Mouse (Mus musculus): ENCODE data around the gene Cd44.

Cd44 gene

GRCm38 (mm10) chr2:102848811-102849433, 52.5 kb downstream of the Cd44 start:
- Histone ChIP-seq H3K27me3 (ENCODE audit: insufficient read depth, low read length) (no peaks in the 10 kb centered on the region), H3K9me3 (ENCODE audit: low read length) (no peaks in the 10 kb centered on the region; the same call in 1 of the 2 replicates), H3K4me1 (replicated peaks; ENCODE audit: low read depth, low read length) (0 out of 2 replicates have a peak, but pooled peaks cover 2% of the 10 kb centered on the region), H3K36me3 (ENCODE audit: insufficient read depth, low read length) (no peaks in the 10 kb centered on the region), H3K4me3 (replicated peaks; ENCODE audit: low read length) (no peak overlapping the region)
- TF ChIP-seq POU5F1 (IDR thresholded peaks at IDR 0.05; ENCODE audit: borderline replicate concordance, low read length) (no peak), CTCF (conservative IDR thresholded peaks at IDR 0.05; ENCODE audit: low read length) (no peak), NANOG (IDR thresholded peaks at IDR 0.05; ENCODE audit: borderline replicate concordance, low read length) (no peak)

- TF ChIP-seq NANOG (IDR thresholded peaks at IDR 0.05; ENCODE audit: borderline replicate concordance, low read length) (no peak), POU5F1 (IDR thresholded peaks at IDR 0.05; ENCODE audit: borderline replicate concordance, low read length) (no peak)
- peaks cover 15% of the 10 kb centered on the region for H3K9me3 ChIP-seq (ENCODE audit: low read length)
- no peaks in the 10 kb centered on the region for H3K4me1 ChIP-seq (replicated peaks; ENCODE audit: low read depth, low read length)
- H3K4me3 ChIP-seq (replicated peaks; ENCODE audit: low read length), result no peak overlapping the region
- H3K27me3 ChIP-seq (ENCODE audit: insufficient read depth, low read length), result no peaks in the 10 kb centered on the region
- H3K36me3 ChIP-seq (ENCODE audit: insufficient read depth, low read length), result no peaks in the 10 kb centered on the region
Measured at GRCm38 (mm10) chr2:102841231-102841630, 60.2 kb downstream of the Cd44 start.

GRCm38 (mm10) chr2:102838179-102838578, 63.3 kb downstream of the Cd44 start:
- H3K36me3 ChIP-seq (ENCODE audit: insufficient read depth, low read length), result no peaks in the 10 kb centered on the region
- no peak overlapping the region for H3K4me3 ChIP-seq (replicated peaks; ENCODE audit: low read length)
- H3K9me3 ChIP-seq (ENCODE audit: low read length), result peaks cover 15% of the 10 kb centered on the region
- no peaks in the 10 kb centered on the region for H3K4me1 ChIP-seq (replicated peaks; ENCODE audit: low read depth, low read length)
- no peaks in the 10 kb centered on the region for H3K27me3 ChIP-seq (ENCODE audit: insufficient read depth, low read length)
- TF ChIP-seq POU5F1 (IDR thresholded peaks at IDR 0.05; ENCODE audit: borderline replicate concordance, low read length) (no peak), CTCF (conservative IDR thresholded peaks at IDR 0.05; ENCODE audit: low read length) (no peak), NANOG (IDR thresholded peaks at IDR 0.05; ENCODE audit: borderline replicate concordance, low read length) (no peak; the same call in 1 of the 2 replicates)

- no peaks in the 10 kb centered on the region for H3K4me1 ChIP-seq (replicated peaks; ENCODE audit: low read depth, low read length)
- H3K36me3 ChIP-seq (ENCODE audit: insufficient read depth, low read length), result no peaks in the 10 kb centered on the region
- no peaks in the 10 kb centered on the region for H3K27me3 ChIP-seq (ENCODE audit: insufficient read depth, low read length)
- TF ChIP-seq POU5F1 (IDR thresholded peaks at IDR 0.05; ENCODE audit: borderline replicate concordance, low read length), result no peak
- no peak for TF ChIP-seq CTCF (conservative IDR thresholded peaks at IDR 0.05; ENCODE audit: low read length)
- TF ChIP-seq NANOG (IDR thresholded peaks at IDR 0.05; ENCODE audit: borderline replicate concordance, low read length), result no peak
- no peaks in the 10 kb centered on the region for H3K9me3 ChIP-seq (ENCODE audit: low read length)
- H3K4me3 ChIP-seq (replicated peaks; ENCODE audit: low read length), result no peak overlapping the region
Measured at GRCm38 (mm10) chr2:102831547-102831946, 69.9 kb downstream of the Cd44 start.

DNA sequence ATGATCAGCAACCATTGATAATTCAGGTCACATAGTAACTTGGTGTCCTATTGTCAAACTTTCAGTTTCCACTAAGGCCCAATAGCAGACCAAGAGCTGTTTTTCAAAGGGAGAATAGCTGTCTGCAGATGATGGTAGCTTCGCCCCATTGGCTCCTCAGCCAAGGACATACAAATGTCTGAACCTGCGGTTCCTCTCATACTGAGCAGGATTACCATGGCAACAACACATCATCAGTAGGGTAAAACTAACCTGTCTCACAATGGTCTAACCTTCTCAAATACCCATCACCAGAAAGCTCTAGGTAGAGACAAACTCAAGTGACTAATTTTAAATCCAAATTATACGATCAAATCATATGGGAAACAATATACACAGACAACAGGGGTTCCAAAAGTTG, 72.3 kb downstream of the Cd44 start:
- no peaks in the 10 kb centered on the region for H3K36me3 ChIP-seq (ENCODE audit: insufficient read depth, low read length)
- no peaks in the 10 kb centered on the region for H3K9me3 ChIP-seq (ENCODE audit: low read length)
- no peaks in the 10 kb centered on the region for H3K4me1 ChIP-seq (replicated peaks; ENCODE audit: low read depth, low read length)
- H3K4me3 ChIP-seq (replicated peaks; ENCODE audit: low read length), result no peak overlapping the region
- H3K27me3 ChIP-seq (ENCODE audit: insufficient read depth, low read length), result no peaks in the 10 kb centered on the region
- TF ChIP-seq POU5F1 (IDR thresholded peaks at IDR 0.05; ENCODE audit: borderline replicate concordance, low read length), result no peak
- no peak for TF ChIP-seq NANOG (IDR thresholded peaks at IDR 0.05; ENCODE audit: borderline replicate concordance, low read length)
- TF ChIP-seq CTCF (conservative IDR thresholded peaks at IDR 0.05; ENCODE audit: low read length), result no peak

DNA sequence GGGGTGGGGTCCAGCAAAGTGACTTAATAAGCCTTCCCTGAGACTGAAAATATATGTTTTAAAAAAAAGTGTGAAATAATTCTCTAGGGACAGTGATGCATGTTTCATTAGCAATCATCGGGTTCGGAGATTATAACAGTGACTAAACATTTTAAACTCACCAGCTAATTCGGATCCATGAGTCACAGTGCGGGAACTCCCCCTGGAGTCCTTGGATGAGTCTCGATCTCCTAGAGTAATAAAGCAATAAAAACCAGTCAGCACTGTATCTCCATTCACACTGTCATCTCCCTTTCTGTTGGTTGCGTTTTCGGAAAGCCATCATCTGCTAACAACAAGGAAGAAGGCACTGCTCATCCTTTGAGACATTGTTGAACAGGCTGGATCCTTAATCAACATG, 73.1 kb downstream of the Cd44 start:
- Histone ChIP-seq H3K36me3 (ENCODE audit: insufficient read depth, low read length) (no peaks in the 10 kb centered on the region), H3K4me3 (replicated peaks; ENCODE audit: low read length) (no peak overlapping the region), H3K27me3 (ENCODE audit: insufficient read depth, low read length) (no peaks in the 10 kb centered on the region; the same call in 1 of the 2 replicates), H3K9me3 (ENCODE audit: low read length) (no peaks in the 10 kb centered on the region), H3K4me1 (replicated peaks; ENCODE audit: low read depth, low read length) (no peaks in the 10 kb centered on the region)
- TF ChIP-seq CTCF (conservative IDR thresholded peaks at IDR 0.05; ENCODE audit: low read length) (no peak), NANOG (IDR thresholded peaks at IDR 0.05; ENCODE audit: borderline replicate concordance, low read length) (no peak), POU5F1 (IDR thresholded peaks at IDR 0.05; ENCODE audit: borderline replicate concordance, low read length) (no peak)

- no peaks in the 10 kb centered on the region for H3K36me3 ChIP-seq (ENCODE audit: insufficient read depth, low read length)
- no peaks in the 10 kb centered on the region for H3K9me3 ChIP-seq (ENCODE audit: low read length)
- H3K4me3 ChIP-seq (replicated peaks; ENCODE audit: low read length), result no peak overlapping the region
- H3K4me1 ChIP-seq (replicated peaks; ENCODE audit: low read depth, low read length), result no peaks in the 10 kb centered on the region
- no peaks in the 10 kb centered on the region; the same call in 1 of the 2 replicates for H3K27me3 ChIP-seq (ENCODE audit: insufficient read depth, low read length)
- TF ChIP-seq POU5F1 (IDR thresholded peaks at IDR 0.05; ENCODE audit: borderline replicate concordance, low read length) (no peak), CTCF (conservative IDR thresholded peaks at IDR 0.05; ENCODE audit: low read length) (no peak), NANOG (IDR thresholded peaks at IDR 0.05; ENCODE audit: borderline replicate concordance, low read length) (no peak)
Measured at GRCm38 (mm10) chr2:102827841-102828240, 73.6 kb downstream of the Cd44 start.

DNA sequence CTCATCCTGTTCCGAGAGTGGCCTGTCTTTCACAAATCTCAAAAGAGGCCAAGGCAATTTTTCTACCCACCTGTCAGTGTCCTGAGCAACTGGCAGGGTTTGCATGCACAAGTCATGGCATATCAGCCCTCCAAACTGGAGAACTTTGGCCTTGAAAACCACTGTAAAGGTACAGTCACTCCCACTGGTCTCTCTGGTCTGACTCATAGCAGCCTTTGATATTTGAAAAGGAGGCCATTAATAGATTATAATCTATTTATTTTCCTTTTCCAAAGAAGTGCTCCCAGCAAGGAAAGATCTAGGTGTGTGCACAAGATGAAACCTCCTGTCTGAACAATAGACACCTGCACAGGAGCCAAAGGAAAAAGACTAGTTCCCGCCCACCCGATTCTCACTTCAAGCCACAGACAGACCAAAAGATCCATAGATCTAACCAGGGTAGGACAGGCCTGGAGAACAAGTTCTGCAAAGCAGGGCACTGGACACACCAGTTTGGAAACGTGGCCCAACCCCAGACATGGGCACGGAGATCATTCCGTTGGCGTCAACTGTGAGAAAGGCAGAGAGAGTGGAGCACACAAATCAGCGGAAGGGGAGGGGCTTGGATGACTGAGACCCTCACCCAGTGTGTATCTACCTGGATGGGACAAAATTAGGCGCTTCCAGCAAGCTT, 75.4 kb downstream of the Cd44 start:
- H3K27me3 ChIP-seq (ENCODE audit: insufficient read depth, low read length), result no peaks in the 10 kb centered on the region; the same call in 1 of the 2 replicates
- TF ChIP-seq NANOG (IDR thresholded peaks at IDR 0.05; ENCODE audit: borderline replicate concordance, low read length) (no peak), CTCF (conservative IDR thresholded peaks at IDR 0.05; ENCODE audit: low read length) (no peak), POU5F1 (IDR thresholded peaks at IDR 0.05; ENCODE audit: borderline replicate concordance, low read length) (no peak)

More for the DNA sequence above, 75.4 kb downstream of the Cd44 start:
- H3K4me3 ChIP-seq (replicated peaks; ENCODE audit: low read length), result no peak overlapping the region
- no peaks in the 10 kb centered on the region for H3K4me1 ChIP-seq (replicated peaks; ENCODE audit: low read depth, low read length)
- no peaks in the 10 kb centered on the region for H3K9me3 ChIP-seq (ENCODE audit: low read length)
- no peaks in the 10 kb centered on the region for H3K36me3 ChIP-seq (ENCODE audit: insufficient read depth, low read length)

Data from E14TG2a.4 (cell line).